Mouse (Mus musculus): Measurements from ENCODE around the gene Rapgef4. TPM values are rescaled to one million over a fixed set of nuclear protein-coding genes. Genes with fewer than 3 reads are reported as not detected.

The Rapgef4 gene
- polyA plus RNA-seq, 1 experiment from 2014 or later, result 2.2 TPM

DNA sequence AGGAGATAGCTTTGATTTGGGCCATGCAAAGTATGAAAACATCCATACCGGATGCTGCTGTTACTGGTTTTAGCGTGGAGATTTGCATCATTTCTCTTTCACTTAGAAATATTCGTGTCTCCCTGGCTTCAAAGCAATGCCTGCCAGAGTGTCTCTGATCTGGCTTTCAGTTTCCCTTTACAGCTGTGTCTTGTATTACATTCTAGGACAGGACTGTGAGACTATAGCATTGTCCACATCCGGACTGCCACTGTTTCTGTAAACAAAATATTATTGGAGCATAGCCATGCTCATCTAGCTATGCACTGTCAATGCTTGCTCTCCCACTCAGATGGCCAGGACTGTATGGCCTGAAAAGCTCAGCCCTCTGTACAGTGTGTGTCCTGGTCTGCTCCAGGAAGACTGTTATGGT is 133.1 kb downstream of the Rapgef4 start:
- no peak for ATAC-seq (replicated peaks; ENCODE audit: low FRiP score)
- no peaks in the 10 kb centered on the region for H3K36me3 ChIP-seq (ENCODE audit: control insufficient read depth, insufficient read depth, low read length)
- no peaks in the 10 kb centered on the region for H3K9me3 ChIP-seq (ENCODE audit: control insufficient read depth, low read length)
- no peaks in the 10 kb centered on the region for H3K4me1 ChIP-seq (replicated peaks; ENCODE audit: control insufficient read depth, insufficient read depth, low read length)
- no peak overlapping the region for H3K9ac ChIP-seq (ENCODE audit: low read length)
- 85% methylated on average over 4 of the region's 4 CpGs for WGBS
- DNase-seq (ENCODE audit: low spot score), result no peak
- no peak overlapping the region for H3K27ac ChIP-seq (ENCODE audit: low read depth, low read length)
- no peaks in the 10 kb centered on the region for H3K27me3 ChIP-seq (ENCODE audit: control insufficient read depth, insufficient read depth, low read length)
- H3K4me3 ChIP-seq (ENCODE audit: low read depth, low read length), result no peak overlapping the region
- no peak overlapping the region for H3K4me2 ChIP-seq (ENCODE audit: low read depth, low read length, severe bottlenecking)

GRCm38 (mm10) chr2:72116103-72116502 is 135.1 kb downstream of the Rapgef4 start:
- Histone ChIP-seq H3K27ac (ENCODE audit: low read depth, low read length) (no peak overlapping the region), H3K27me3 (ENCODE audit: control insufficient read depth, insufficient read depth, low read length) (no peaks in the 10 kb centered on the region), H3K4me3 (ENCODE audit: low read depth, low read length) (no peak overlapping the region), H3K36me3 (ENCODE audit: control insufficient read depth, insufficient read depth, low read length) (no peaks in the 10 kb centered on the region), H3K4me1 (replicated peaks; ENCODE audit: control insufficient read depth, insufficient read depth, low read length) (no peaks in the 10 kb centered on the region), H3K9me3 (ENCODE audit: control insufficient read depth, low read length) (no peaks in the 10 kb centered on the region), H3K9ac (ENCODE audit: low read length) (no peak overlapping the region), H3K4me2 (ENCODE audit: low read depth, low read length, severe bottlenecking) (no peak overlapping the region)
- no peak for ATAC-seq (replicated peaks; ENCODE audit: low FRiP score)
- no peak for DNase-seq (ENCODE audit: low spot score)
- WGBS, result 86% methylated on average over 7 of the region's 7 CpGs

GRCm38 (mm10) chr2:72116698-72117097 is 135.7 kb downstream of the Rapgef4 start:
- Histone ChIP-seq H3K4me1 (replicated peaks; ENCODE audit: control insufficient read depth, insufficient read depth, low read length) (peaks cover 4% of the 10 kb centered on the region), H3K4me3 (ENCODE audit: low read depth, low read length) (no peak overlapping the region), H3K27ac (ENCODE audit: low read depth, low read length) (no peak overlapping the region), H3K36me3 (ENCODE audit: control insufficient read depth, insufficient read depth, low read length) (no peaks in the 10 kb centered on the region), H3K9me3 (ENCODE audit: control insufficient read depth, low read length) (no peaks in the 10 kb centered on the region), H3K27me3 (ENCODE audit: control insufficient read depth, insufficient read depth, low read length) (no peaks in the 10 kb centered on the region), H3K4me2 (ENCODE audit: low read depth, low read length, severe bottlenecking) (no peak overlapping the region), H3K9ac (ENCODE audit: low read length) (no peak overlapping the region)
- DNase-seq (ENCODE audit: low spot score), result no peak
- 87% methylated on average over 5 of the region's 5 CpGs for WGBS
- no peak for ATAC-seq (replicated peaks; ENCODE audit: low FRiP score)

DNA sequence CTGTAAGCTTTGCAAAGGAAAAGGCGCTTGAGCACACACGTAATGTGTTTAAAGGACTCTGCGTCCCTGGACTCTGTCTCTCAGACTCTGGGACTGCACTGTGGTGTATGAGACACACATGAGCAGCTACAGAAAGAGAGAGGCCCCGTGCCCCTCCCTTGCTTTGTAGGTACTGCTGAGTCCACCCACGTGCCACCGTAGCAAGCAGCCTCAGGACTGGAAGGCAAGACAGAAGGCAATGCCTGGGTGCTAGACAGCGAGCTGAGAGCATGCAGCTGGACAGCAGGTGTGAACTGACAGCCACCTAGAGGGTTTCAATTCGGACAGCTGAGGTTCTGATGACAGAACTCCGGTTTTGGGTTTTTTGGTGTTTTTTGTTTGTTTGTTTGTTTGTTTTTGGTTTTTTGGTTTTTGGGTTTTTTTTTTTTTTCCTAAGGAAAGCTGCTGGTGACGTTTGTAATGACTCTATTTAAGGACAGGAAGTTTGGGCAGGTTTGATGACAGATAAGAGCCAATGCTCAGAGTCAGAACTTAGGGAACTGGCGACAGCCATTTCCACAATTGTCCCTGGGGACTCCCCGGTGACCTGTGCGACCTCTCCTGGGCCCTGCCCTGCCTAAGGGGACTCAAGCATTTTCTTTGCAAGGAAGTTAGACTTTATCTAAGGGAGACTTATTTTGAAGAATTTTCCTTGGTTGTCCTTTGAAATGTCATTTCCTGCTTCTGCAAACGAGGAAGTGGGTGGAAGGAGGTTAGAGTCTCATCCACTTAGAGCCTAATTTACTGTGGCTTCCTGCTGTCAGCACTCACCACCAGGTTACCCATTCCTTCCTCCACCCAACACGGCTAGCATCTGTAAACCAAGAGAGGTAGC is 136.3 kb downstream of the Rapgef4 start:
- WGBS, result 74% methylated on average over 15 of the region's 15 CpGs
- DNase-seq (ENCODE audit: low spot score), result no peak
- no peak overlapping the region for H3K9ac ChIP-seq (ENCODE audit: low read length)
- H3K9me3 ChIP-seq (ENCODE audit: control insufficient read depth, low read length), result no peaks in the 10 kb centered on the region
- no peaks in the 10 kb centered on the region for H3K36me3 ChIP-seq (ENCODE audit: control insufficient read depth, insufficient read depth, low read length)
- no peak overlapping the region for H3K4me3 ChIP-seq (ENCODE audit: low read depth, low read length)
- no peak overlapping the region for H3K4me2 ChIP-seq (ENCODE audit: low read depth, low read length, severe bottlenecking)
- H3K27me3 ChIP-seq (ENCODE audit: control insufficient read depth, insufficient read depth, low read length), result no peaks in the 10 kb centered on the region
- no peak overlapping the region for H3K27ac ChIP-seq (ENCODE audit: low read depth, low read length)
- ATAC-seq (replicated peaks; ENCODE audit: low FRiP score), result no peak
- peaks cover 5% of the 10 kb centered on the region for H3K4me1 ChIP-seq (replicated peaks; ENCODE audit: control insufficient read depth, insufficient read depth, low read length)

DNA sequence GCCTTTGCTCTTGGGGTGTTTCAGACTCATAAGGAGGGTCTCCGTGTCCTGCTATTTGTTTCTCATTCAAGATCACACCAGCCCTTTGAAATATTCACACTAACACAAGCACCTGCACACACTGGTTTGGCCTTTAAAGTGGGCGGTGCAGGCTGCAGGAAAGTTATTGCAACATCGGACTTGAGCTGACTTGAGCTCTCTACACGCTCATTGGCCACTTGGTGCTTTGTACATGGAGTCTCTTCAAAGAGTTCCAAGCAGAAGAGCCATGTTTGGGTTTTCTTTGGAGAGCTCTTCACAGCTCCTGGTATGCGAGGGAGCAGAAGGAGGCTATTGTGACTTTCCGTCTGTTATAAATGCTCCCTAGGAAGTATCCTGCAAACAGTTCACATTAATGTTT is 139.2 kb downstream of the Rapgef4 start:
- H3K27ac ChIP-seq (ENCODE audit: low read depth, low read length), result no peak overlapping the region
- no peak overlapping the region for H3K4me2 ChIP-seq (ENCODE audit: low read depth, low read length, severe bottlenecking)
- H3K36me3 ChIP-seq (ENCODE audit: control insufficient read depth, insufficient read depth, low read length), result no peaks in the 10 kb centered on the region
- ATAC-seq (replicated peaks; ENCODE audit: low FRiP score) (no peak), DNase-seq (ENCODE audit: low spot score) (no peak)
- no peaks in the 10 kb centered on the region for H3K27me3 ChIP-seq (ENCODE audit: control insufficient read depth, insufficient read depth, low read length)
- 81% methylated on average over 6 of the region's 6 CpGs for WGBS
- H3K9ac ChIP-seq (ENCODE audit: low read length), result no peak overlapping the region
- no peak overlapping the region for H3K4me3 ChIP-seq (ENCODE audit: low read depth, low read length)
- H3K4me1 ChIP-seq (replicated peaks; ENCODE audit: control insufficient read depth, insufficient read depth, low read length), result peaks cover 8% of the 10 kb centered on the region
- H3K9me3 ChIP-seq (ENCODE audit: control insufficient read depth, low read length), result no peaks in the 10 kb centered on the region

GRCm38 (mm10) chr2:72122410-72123223 is 141.6 kb downstream of the Rapgef4 start:
- Histone ChIP-seq H3K36me3 (ENCODE audit: control insufficient read depth, insufficient read depth, low read length) (no peaks in the 10 kb centered on the region), H3K4me1 (replicated peaks; ENCODE audit: control insufficient read depth, insufficient read depth, low read length) (peaks cover 8% of the 10 kb centered on the region), H3K9ac (ENCODE audit: low read length) (peak overlapping the region; percentile 35; the same call in 1 of the 2 replicates), H3K27me3 (ENCODE audit: control insufficient read depth, insufficient read depth, low read length) (no peaks in the 10 kb centered on the region), H3K4me2 (ENCODE audit: low read depth, low read length, severe bottlenecking) (peak overlapping the region; percentile 21; the same call in 1 of the 2 replicates), H3K4me3 (ENCODE audit: low read depth, low read length) (no peak overlapping the region), H3K9me3 (ENCODE audit: control insufficient read depth, low read length) (no peaks in the 10 kb centered on the region), H3K27ac (ENCODE audit: low read depth, low read length) (peak overlapping the region; percentile 84)
- WGBS, result 37% methylated on average over 14 of the region's 14 CpGs
- peak; percentile 57 for DNase-seq (ENCODE audit: low spot score)
- ATAC-seq (replicated peaks; ENCODE audit: low FRiP score), result peak; percentile 86

- peaks cover 8% of the 10 kb centered on the region for H3K4me1 ChIP-seq (replicated peaks; ENCODE audit: control insufficient read depth, insufficient read depth, low read length)
- H3K27ac ChIP-seq (ENCODE audit: low read depth, low read length), result no peak overlapping the region
- H3K9me3 ChIP-seq (ENCODE audit: control insufficient read depth, low read length), result no peaks in the 10 kb centered on the region
- DNase-seq (ENCODE audit: low spot score) (no peak), ATAC-seq (replicated peaks; ENCODE audit: low FRiP score) (no peak)
- H3K27me3 ChIP-seq (ENCODE audit: control insufficient read depth, insufficient read depth, low read length), result no peaks in the 10 kb centered on the region
- no peak overlapping the region for H3K4me3 ChIP-seq (ENCODE audit: low read depth, low read length)
- H3K36me3 ChIP-seq (ENCODE audit: control insufficient read depth, insufficient read depth, low read length), result no peaks in the 10 kb centered on the region
- 72% methylated on average over 5 of the region's 5 CpGs for WGBS
- H3K9ac ChIP-seq (ENCODE audit: low read length), result no peak overlapping the region
- H3K4me2 ChIP-seq (ENCODE audit: low read depth, low read length, severe bottlenecking), result no peak overlapping the region
Observed at GRCm38 (mm10) chr2:72123851-72124250, 142.8 kb downstream of the Rapgef4 start.

GRCm38 (mm10) chr2:72125786-72126185 is 144.7 kb downstream of the Rapgef4 start:
- Histone ChIP-seq H3K9me3 (ENCODE audit: control insufficient read depth, low read length) (no peaks in the 10 kb centered on the region), H3K27ac (ENCODE audit: low read depth, low read length) (no peak overlapping the region), H3K4me3 (ENCODE audit: low read depth, low read length) (no peak overlapping the region), H3K9ac (ENCODE audit: low read length) (no peak overlapping the region), H3K4me2 (ENCODE audit: low read depth, low read length, severe bottlenecking) (no peak overlapping the region), H3K4me1 (replicated peaks; ENCODE audit: control insufficient read depth, insufficient read depth, low read length) (peaks cover 8% of the 10 kb centered on the region), H3K27me3 (ENCODE audit: control insufficient read depth, insufficient read depth, low read length) (no peaks in the 10 kb centered on the region), H3K36me3 (ENCODE audit: control insufficient read depth, insufficient read depth, low read length) (no peaks in the 10 kb centered on the region)
- no peak for ATAC-seq (replicated peaks; ENCODE audit: low FRiP score)
- DNase-seq (ENCODE audit: low spot score), result no peak
- WGBS, result 85% methylated on average over 3 of the region's 3 CpGs
